In the genomic region with DNA sequence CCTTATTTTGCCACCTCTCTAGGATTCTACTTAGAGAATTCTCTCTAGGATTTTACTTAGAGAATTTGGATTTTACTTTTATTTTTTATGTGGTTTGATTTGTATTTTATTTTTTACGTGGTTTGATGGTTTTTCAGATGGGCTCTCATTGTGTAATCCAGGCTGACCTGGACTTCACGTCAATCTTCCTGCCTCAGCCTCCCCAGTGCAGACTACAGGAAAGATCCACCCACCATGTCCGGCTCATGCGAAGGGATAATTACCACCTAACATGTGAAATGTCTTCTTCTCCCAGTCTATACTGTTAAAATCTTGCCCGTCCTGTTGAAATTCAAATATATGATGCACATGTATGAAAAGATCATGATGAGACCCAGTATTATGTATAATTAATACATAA, we compare ENCODE assay signal across 7 mouse cellular contexts. TPM values are rescaled to one million over a fixed set of nuclear protein-coding genes. Genes with fewer than 3 reads are reported as not detected.
DNase-seq lines count a peak whose midpoint lies in the region; ATAC-seq lines count a peak whose summit lies in the region.

No protein-coding gene starts in this region.

- H3K9ac ChIP-seq in lung, embryonic 16.5 days (ENCODE audit: low read length): no peak overlapping the region
- peak overlapping the region; percentile 32; the same call in 1 of the 2 replicates for H3K9ac ChIP-seq in forebrain, embryonic 14.5 days (ENCODE audit: low read length)
- H3K9ac ChIP-seq in liver, embryonic 11.5 days (ENCODE audit: low read depth, low read length): no peak overlapping the region
- no peak overlapping the region for H3K9ac ChIP-seq in stomach, embryonic 16.5 days (ENCODE audit: low read length)

- no peak for DNase-seq in lung, postnatal 14 days
- DNase-seq in forebrain, embryonic 14.5 days (ENCODE audit: low spot score): no peak
- no peak for DNase-seq in liver, embryonic 11.5 days (ENCODE audit: low spot score)
- DNase-seq in retina, postnatal 1 day: no peak
- DNase-seq in layer of hippocampus, adult 9-11 months: no peak

- H3K4me1 ChIP-seq in lung, embryonic 16.5 days (replicated peaks; ENCODE audit: control insufficient read depth, insufficient read depth, low read length): peaks cover 11% of the 10 kb centered on the region
- peaks cover 6% of the 10 kb centered on the region; the same call in 1 of the 2 replicates for H3K4me1 ChIP-seq in forebrain, embryonic 14.5 days (ENCODE audit: control insufficient read depth, insufficient read depth, low read length)
- H3K4me1 ChIP-seq in liver, embryonic 11.5 days (replicated peaks; ENCODE audit: control insufficient read depth, insufficient read depth, low read length): peaks cover 3% of the 10 kb centered on the region
- H3K4me1 ChIP-seq in stomach, embryonic 16.5 days (ENCODE audit: control insufficient read depth, insufficient read depth, low read length): peaks cover 8% of the 10 kb centered on the region

- H3K9me3 ChIP-seq in lung, embryonic 16.5 days (ENCODE audit: control insufficient read depth, low read length): peaks cover 11% of the 10 kb centered on the region
- H3K9me3 ChIP-seq in forebrain, embryonic 14.5 days (replicated peaks; ENCODE audit: control insufficient read depth, low read length): no peaks in the 10 kb centered on the region
- H3K9me3 ChIP-seq in liver, embryonic 11.5 days (ENCODE audit: control insufficient read depth, low read length): peaks cover 2% of the 10 kb centered on the region; the same call in 1 of the 2 replicates
- peaks cover 6% of the 10 kb centered on the region; the same call in 1 of the 2 replicates for H3K9me3 ChIP-seq in stomach, embryonic 16.5 days (replicated peaks; ENCODE audit: control insufficient read depth, low read length)

- peaks cover 13% of the 10 kb centered on the region for H3K36me3 ChIP-seq in lung, embryonic 16.5 days (ENCODE audit: control insufficient read depth, insufficient read depth, low read length)
- no peaks in the 10 kb centered on the region for H3K36me3 ChIP-seq in forebrain, embryonic 14.5 days (ENCODE audit: control insufficient read depth, insufficient read depth, low read length)
- peaks cover 10% of the 10 kb centered on the region for H3K36me3 ChIP-seq in liver, embryonic 11.5 days (ENCODE audit: control insufficient read depth, insufficient read depth, low read length)
- peaks cover 8% of the 10 kb centered on the region; the same call in 1 of the 2 replicates for H3K36me3 ChIP-seq in stomach, embryonic 16.5 days (ENCODE audit: control insufficient read depth, insufficient read depth, low read length)

- no peak for ATAC-seq in lung, embryonic 16.5 days (ENCODE audit: low read depth)
- no peak for ATAC-seq in forebrain, embryonic 14.5 days
- no peak for ATAC-seq in liver, embryonic 11.5 days (replicated peaks; ENCODE audit: low FRiP score)
- ATAC-seq in stomach, embryonic 16.5 days (ENCODE audit: insufficient read depth, low FRiP score): no peak

- peak overlapping the region; percentile 80; the same call in 1 of the 2 replicates for H3K4me3 ChIP-seq in lung, embryonic 16.5 days (ENCODE audit: low read length)
- H3K4me3 ChIP-seq in forebrain, embryonic 14.5 days (ENCODE audit: low read depth, low read length): peak overlapping the region; percentile 97
- H3K4me3 ChIP-seq in liver, embryonic 11.5 days (ENCODE audit: low read depth, low read length): peak overlapping the region; percentile 90
- H3K4me3 ChIP-seq in stomach, embryonic 16.5 days (replicated peaks; ENCODE audit: low read length): 0 out of 2 replicates have a peak overlapping the region, but pooled peaks have one; percentile 17

- H3K4me2 ChIP-seq in lung, embryonic 16.5 days (ENCODE audit: low read depth, low read length): peak overlapping the region; percentile 81
- peak overlapping the region; percentile 59 for H3K4me2 ChIP-seq in forebrain, embryonic 14.5 days (ENCODE audit: low read length)
- H3K4me2 ChIP-seq in liver, embryonic 11.5 days: peak overlapping the region; percentile 82
- peak overlapping the region; percentile 77 for H3K4me2 ChIP-seq in stomach, embryonic 16.5 days (ENCODE audit: low read depth, low read length)

- H3K27me3 ChIP-seq in lung, embryonic 16.5 days (ENCODE audit: control insufficient read depth, insufficient read depth, low read depth, low read length): no peaks in the 10 kb centered on the region
- H3K27me3 ChIP-seq in forebrain, embryonic 14.5 days (replicated peaks; ENCODE audit: control insufficient read depth, insufficient read depth, low read length): no peaks in the 10 kb centered on the region
- H3K27me3 ChIP-seq in liver, embryonic 11.5 days (replicated peaks; ENCODE audit: control insufficient read depth, insufficient read depth, low read length): peaks cover 9% of the 10 kb centered on the region
- H3K27me3 ChIP-seq in stomach, embryonic 16.5 days (ENCODE audit: control insufficient read depth, insufficient read depth, low read length): no peaks in the 10 kb centered on the region

- 85% methylated on average over 5 of the region's 5 CpGs for WGBS in lung, embryonic 16.5 days
- 80% methylated on average over 5 of the region's 5 CpGs for WGBS in forebrain, embryonic 14.5 days
- 73% methylated on average over 5 of the region's 5 CpGs for WGBS in liver, embryonic 11.5 days
- 81% methylated on average over 5 of the region's 5 CpGs for WGBS in stomach, embryonic 16.5 days

- no peak overlapping the region for H3K27ac ChIP-seq in lung, embryonic 16.5 days (ENCODE audit: low read length)
- H3K27ac ChIP-seq in forebrain, embryonic 14.5 days (ENCODE audit: low read depth, low read length): no peak overlapping the region
- no peak overlapping the region for H3K27ac ChIP-seq in liver, embryonic 11.5 days (ENCODE audit: low read depth, low read length)
- no peak overlapping the region for H3K27ac ChIP-seq in stomach, embryonic 16.5 days (ENCODE audit: low read length)

RNA-seq across cellular contexts. Expression of gene Raph1, which starts 2.2 kb away (rescaled TPM):
- polyA plus RNA-seq in lung, embryonic 16.5 days (2015; fragmentation: Nextera tagmentation; extraction: Ambion mirVana): 37.9 and 45.1 TPM in 2 replicates
- 20.9 and 21.0 TPM in 2 replicates for polyA plus RNA-seq in forebrain, embryonic 14.5 days (2014; fragmentation: Nextera tagmentation; extraction: Ambion mirVana)
- polyA plus RNA-seq in liver, embryonic 11.5 days (2014; fragmentation: Nextera tagmentation; extraction: Ambion mirVana): 66.7 and 68.9 TPM in 2 replicates
- 24.1 and 26.5 TPM in 2 replicates for polyA plus RNA-seq in stomach, embryonic 16.5 days (2015; fragmentation: Nextera tagmentation; extraction: Ambion mirVana)

Comparison
In these comparisons a context has a peak if more than half of its experiments do, and no peak if none do; other contexts are left out.
1. H3K4me3 ChIP-seq: peak in every context shown above with its lines; median percentile 97 in forebrain, embryonic 14.5 days; 90 in liver, embryonic 11.5 days; 80 in lung, embryonic 16.5 days; 17 in stomach, embryonic 16.5 days.